Mouse (Mus musculus) kidney, postnatal 36 days (tissue): ENCODE measurements around the gene Zfp747.
"Not testable (repeated sequence)": the region's sequence is repeated elsewhere in the genome, so short reads cannot be mapped to it uniquely, and the experiment has no call there.

ENCODE experiments used
- DNase-seq, 2 experiments: peaks; one replicate each; pipeline ENCODE4 v3.0.0; 2021 to 2022; ENCODE audit warnings: mixed read lengths in 2 of 2

Zfp747 gene

GRCm38 (mm10) chr7:127371213-127371612 lies 4.6 kb downstream of the Zfp747 start:
- no peak for DNase-seq

GRCm38 (mm10) chr7:127366249-127366648 lies 9.6 kb downstream of the Zfp747 start:
- DNase-seq: no peak

- DNase-seq: peak in 1 of 2 experiments; percentile 27
Measured at GRCm38 (mm10) chr7:127364166-127364565, 11.7 kb downstream of the Zfp747 start.

GRCm38 (mm10) chr7:127363475-127363921 lies 12.4 kb downstream of the Zfp747 start:
- DNase-seq: peak; percentile 37 to 73

- DNase-seq: peak; percentile 42 to 47
Measured at GRCm38 (mm10) chr7:127362418-127362817, 13.4 kb downstream of the Zfp747 start.

- DNase-seq: peak; percentile 77 to 78
Measured at GRCm38 (mm10) chr7:127361449-127361848, 14.4 kb downstream of the Zfp747 start.

GRCm38 (mm10) chr7:127360265-127360664 lies 15.6 kb downstream of the Zfp747 start:
- no peak for DNase-seq

GRCm38 (mm10) chr7:127358472-127358871 lies 17.4 kb downstream of the Zfp747 start:
- no peak for DNase-seq

- no peak for DNase-seq
Measured at GRCm38 (mm10) chr7:127357871-127358270, 18.0 kb downstream of the Zfp747 start.

GRCm38 (mm10) chr7:127355796-127356195 lies 20.1 kb downstream of the Zfp747 start:
- DNase-seq: no peak

GRCm38 (mm10) chr7:127351230-127352004 lies 24.4 kb downstream of the Zfp747 start:
- DNase-seq: no peak

- DNase-seq: peak; percentile 86 to 87
Measured at GRCm38 (mm10) chr7:127346676-127347075, 29.2 kb downstream of the Zfp747 start.

GRCm38 (mm10) chr7:127345512-127346325 lies 30.1 kb downstream of the Zfp747 start, which contains the start of gene Zfp768:
Gene Zfp768, minus strand, starts transcription at chr7:127345589.
- DNase-seq: peak; percentile 96 to 97

GRCm38 (mm10) chr7:127345092-127345491 lies 30.8 kb downstream of the Zfp747 start:
- peak; percentile 65 to 76 for DNase-seq

GRCm38 (mm10) chr7:127344371-127344770 lies 31.5 kb downstream of the Zfp747 start:
- DNase-seq: peak; percentile 26 to 73

- DNase-seq: peak in 1 of 2 experiments; percentile 14
Measured at GRCm38 (mm10) chr7:127343351-127344019, 32.4 kb downstream of the Zfp747 start.

GRCm38 (mm10) chr7:127342888-127343287 lies 33.0 kb downstream of the Zfp747 start:
- peak in 1 of 2 experiments; percentile 40 for DNase-seq

- peak; percentile 29 to 45 for DNase-seq
Measured at GRCm38 (mm10) chr7:127342332-127342731, 33.5 kb downstream of the Zfp747 start.

GRCm38 (mm10) chr7:127341861-127342260 lies 34.0 kb downstream of the Zfp747 start:
- DNase-seq: not testable (repeated sequence)

GRCm38 (mm10) chr7:127341356-127341755 lies 34.5 kb downstream of the Zfp747 start:
- DNase-seq: peak; percentile 78 to 82

GRCm38 (mm10) chr7:127337636-127338035 lies 38.2 kb downstream of the Zfp747 start:
- DNase-seq: peak; percentile 33 to 44

GRCm38 (mm10) chr7:127335604-127336003 lies 40.2 kb downstream of the Zfp747 start:
- no peak for DNase-seq

- no peak for DNase-seq
Measured at GRCm38 (mm10) chr7:127333240-127333639, 42.6 kb downstream of the Zfp747 start.
